Mouse (Mus musculus): ENCODE measurements around the gene Plcg2.

Gene Plcg2

GRCm38 (mm10) chr8:117639631-117640030 is 141.5 kb downstream of the Plcg2 start:
- no peak for DNase-seq (ENCODE audit: low spot score)

- no peak for DNase-seq (ENCODE audit: low spot score)
Measured at GRCm38 (mm10) chr8:117645486-117645885, 147.4 kb downstream of the Plcg2 start.

GRCm38 (mm10) chr8:117646020-117646419 is 147.9 kb downstream of the Plcg2 start:
- peak; percentile 42 for DNase-seq (ENCODE audit: low spot score)

- DNase-seq (ENCODE audit: low spot score) = no peak
Measured at GRCm38 (mm10) chr8:117646440-117646839, 148.3 kb downstream of the Plcg2 start.

- DNase-seq (ENCODE audit: low spot score) = no peak
Measured at GRCm38 (mm10) chr8:117652318-117652717, 154.2 kb downstream of the Plcg2 start.

GRCm38 (mm10) chr8:117658990-117659389 is 160.9 kb downstream of the Plcg2 start:
- no peak for DNase-seq (ENCODE audit: low spot score)

GRCm38 (mm10) chr8:117660358-117661031 is 162.4 kb downstream of the Plcg2 start:
- DNase-seq (ENCODE audit: low spot score) = no peak

GRCm38 (mm10) chr8:117667349-117668124 is 169.4 kb downstream of the Plcg2 start:
- DNase-seq (ENCODE audit: low spot score) = no peak

GRCm38 (mm10) chr8:117670461-117670860 is 172.4 kb downstream of the Plcg2 start:
- DNase-seq (ENCODE audit: low spot score) = no peak

- no peak for DNase-seq (ENCODE audit: low spot score)
Measured at GRCm38 (mm10) chr8:117672558-117672957, 174.5 kb downstream of the Plcg2 start.

GRCm38 (mm10) chr8:117673430-117673830 is 175.3 kb downstream of the Plcg2 start, which contains the start of gene Sdr42e1:
TSS of gene Sdr42e1 (minus strand) at chr8:117673689.
- DNase-seq (ENCODE audit: low spot score) = no peak

GRCm38 (mm10) chr8:117675171-117675570 is 177.1 kb downstream of the Plcg2 start:
- DNase-seq (ENCODE audit: low spot score) = no peak

- DNase-seq (ENCODE audit: low spot score) = no peak
Measured at GRCm38 (mm10) chr8:117676460-117676859, 178.4 kb downstream of the Plcg2 start.

- no peak for DNase-seq (ENCODE audit: low spot score)
Measured at GRCm38 (mm10) chr8:117677011-117677410, 178.9 kb downstream of the Plcg2 start.

GRCm38 (mm10) chr8:117678650-117679049 is 180.6 kb downstream of the Plcg2 start:
- DNase-seq (ENCODE audit: low spot score) = no peak

- DNase-seq (ENCODE audit: low spot score) = no peak
Measured at GRCm38 (mm10) chr8:117683925-117684472, 185.9 kb downstream of the Plcg2 start.

- no peak for DNase-seq (ENCODE audit: low spot score)
Measured at GRCm38 (mm10) chr8:117684504-117684903, 186.4 kb downstream of the Plcg2 start.
